Mouse (Mus musculus) urinary bladder, postnatal 14 days (tissue): ENCODE measurements around the gene Fibp.

Experiments
- DNase-seq: peaks from one replicate; pipeline ENCODE4 v3.0.0; 2021; ENCODE audit warnings: low spot score

Gene Fibp

DNA sequence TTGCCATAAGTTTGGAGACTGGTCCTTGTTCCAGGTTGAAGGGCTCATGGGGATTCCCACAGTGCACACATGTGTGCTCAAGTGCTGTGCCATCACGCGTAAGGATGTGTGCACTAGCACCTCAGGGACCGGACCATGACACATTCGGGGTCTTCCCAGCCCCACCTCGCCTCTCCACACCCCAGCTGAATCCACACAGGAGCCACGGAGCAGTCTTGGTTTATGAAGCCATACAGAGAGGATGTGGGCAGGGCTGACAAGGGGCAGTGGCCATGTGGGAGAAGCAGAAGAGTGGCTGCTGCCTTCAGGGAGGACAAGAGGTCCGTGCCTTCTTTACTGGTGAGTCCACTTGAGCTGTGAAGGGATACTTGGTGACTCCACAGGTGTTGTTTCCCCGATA is 4.6 kb downstream of the Fibp start:
- no peak for DNase-seq

DNA sequence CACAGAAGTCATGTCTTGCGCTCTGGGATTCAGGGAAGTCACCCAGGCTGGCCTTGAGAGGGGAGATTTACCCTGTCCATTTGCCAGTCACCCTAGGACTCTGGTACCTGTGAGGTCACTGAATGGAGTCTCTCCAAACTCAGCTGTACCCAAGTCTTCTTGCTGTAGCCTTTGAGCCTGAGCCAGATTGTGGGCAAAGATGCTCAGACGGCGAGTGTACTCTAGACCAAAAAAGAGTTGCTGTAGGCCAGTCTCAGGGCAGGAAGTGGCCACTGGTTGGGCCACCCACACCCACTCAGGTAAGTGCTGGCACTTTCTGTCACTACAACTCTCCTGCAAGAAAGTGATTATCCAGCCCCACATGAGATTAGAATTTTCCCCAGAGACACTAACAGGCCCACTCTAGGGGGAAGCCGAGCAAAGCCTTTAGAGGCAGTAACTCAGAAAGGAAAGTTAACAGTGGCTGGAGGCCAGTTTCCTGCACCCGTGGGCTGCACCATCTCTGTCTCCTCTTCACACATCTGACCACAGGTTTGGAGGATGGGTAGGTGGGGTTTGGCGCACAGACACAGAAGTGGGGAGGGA is 6.6 kb downstream of the Fibp start:
- DNase-seq, result no peak

DNA sequence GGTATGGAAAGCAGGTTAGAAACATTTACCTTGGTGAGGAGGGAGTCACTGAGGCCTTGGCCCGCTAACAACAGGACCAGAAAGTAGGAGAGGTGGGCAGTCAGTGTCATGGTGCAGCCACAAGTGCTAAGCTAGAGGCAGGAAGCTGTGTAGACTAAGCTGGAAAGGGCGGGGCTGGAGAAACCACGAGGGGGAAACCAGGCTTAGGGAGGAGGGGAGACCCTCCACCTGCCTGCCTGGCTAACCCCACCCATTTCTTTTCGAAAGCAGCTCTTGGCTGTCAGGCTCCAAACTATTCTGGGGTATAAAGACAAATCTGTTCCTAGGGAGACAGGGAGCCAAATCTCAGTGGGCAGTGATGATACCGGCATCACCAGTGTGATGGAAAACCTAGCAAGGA is 8.0 kb downstream of the Fibp start, which contains the start of gene Ctsw:
Ctsw (minus strand) TSS at position 134 of the 400 bp plus-strand sequence.
- DNase-seq, result no peak

DNA sequence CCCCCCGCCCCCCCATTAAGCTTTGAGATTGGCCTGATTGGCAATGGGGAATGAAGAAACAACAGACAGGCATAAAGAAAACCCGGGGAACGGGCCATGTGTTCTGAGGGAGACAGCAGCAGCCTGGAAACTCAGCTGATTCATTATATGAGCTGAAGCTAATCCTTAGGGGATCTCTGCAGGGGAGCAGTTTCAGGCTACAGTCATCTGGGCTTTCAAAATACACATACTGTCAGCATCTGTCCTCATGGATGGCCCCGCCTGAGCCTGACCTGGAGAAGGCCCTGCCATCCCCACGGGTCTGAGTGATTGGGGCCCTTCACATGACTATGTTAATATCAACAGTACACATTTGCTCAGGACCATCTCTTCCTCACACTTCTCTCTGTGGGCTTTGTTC is 11.4 kb downstream of the Fibp start:
- DNase-seq, result no peak

DNA sequence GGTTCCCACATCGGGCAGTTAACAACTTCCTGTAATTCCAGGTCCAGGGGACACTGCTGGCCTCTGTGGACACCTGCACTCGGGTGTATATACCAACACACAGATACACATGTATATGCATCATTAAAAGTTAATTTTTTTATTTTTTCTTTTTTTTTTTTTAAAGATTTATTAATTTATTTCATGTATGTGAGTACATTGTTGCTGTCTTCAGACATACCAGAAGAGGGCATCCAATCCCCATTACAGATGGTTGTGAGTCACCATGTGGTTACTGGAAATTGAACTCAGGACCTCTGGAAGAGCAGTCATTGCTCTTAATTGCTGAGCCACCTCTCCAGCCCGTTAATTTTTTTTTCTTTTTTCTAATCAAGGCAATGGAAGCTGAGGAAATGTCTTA is 12.4 kb downstream of the Fibp start:
- DNase-seq, result no peak

DNA sequence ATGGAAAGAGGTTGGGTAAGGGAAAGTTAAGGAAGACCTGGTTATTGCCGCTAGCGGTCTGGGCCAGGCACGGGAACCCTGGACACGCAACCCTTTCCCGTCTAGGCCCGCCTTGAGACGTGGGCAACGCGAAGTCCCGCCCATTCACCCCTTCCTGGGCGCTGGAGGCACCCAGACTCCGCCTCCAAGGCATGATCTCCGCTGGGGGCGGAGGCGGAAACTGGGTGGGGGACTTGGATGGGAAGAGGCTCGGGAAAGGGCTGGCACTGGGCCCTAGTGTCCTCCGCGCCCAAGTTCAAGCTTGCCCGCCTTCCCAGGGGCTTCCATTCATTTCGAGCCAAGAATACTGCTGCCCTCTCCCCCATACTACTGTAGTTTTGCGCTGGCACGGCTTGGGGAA is 13.3 kb downstream of the Fibp start, which contains the start of gene Efemp2:
Efemp2 (plus strand) TSS at position 235 of the 400 bp plus-strand sequence.
- DNase-seq, result peak; percentile 89

DNA sequence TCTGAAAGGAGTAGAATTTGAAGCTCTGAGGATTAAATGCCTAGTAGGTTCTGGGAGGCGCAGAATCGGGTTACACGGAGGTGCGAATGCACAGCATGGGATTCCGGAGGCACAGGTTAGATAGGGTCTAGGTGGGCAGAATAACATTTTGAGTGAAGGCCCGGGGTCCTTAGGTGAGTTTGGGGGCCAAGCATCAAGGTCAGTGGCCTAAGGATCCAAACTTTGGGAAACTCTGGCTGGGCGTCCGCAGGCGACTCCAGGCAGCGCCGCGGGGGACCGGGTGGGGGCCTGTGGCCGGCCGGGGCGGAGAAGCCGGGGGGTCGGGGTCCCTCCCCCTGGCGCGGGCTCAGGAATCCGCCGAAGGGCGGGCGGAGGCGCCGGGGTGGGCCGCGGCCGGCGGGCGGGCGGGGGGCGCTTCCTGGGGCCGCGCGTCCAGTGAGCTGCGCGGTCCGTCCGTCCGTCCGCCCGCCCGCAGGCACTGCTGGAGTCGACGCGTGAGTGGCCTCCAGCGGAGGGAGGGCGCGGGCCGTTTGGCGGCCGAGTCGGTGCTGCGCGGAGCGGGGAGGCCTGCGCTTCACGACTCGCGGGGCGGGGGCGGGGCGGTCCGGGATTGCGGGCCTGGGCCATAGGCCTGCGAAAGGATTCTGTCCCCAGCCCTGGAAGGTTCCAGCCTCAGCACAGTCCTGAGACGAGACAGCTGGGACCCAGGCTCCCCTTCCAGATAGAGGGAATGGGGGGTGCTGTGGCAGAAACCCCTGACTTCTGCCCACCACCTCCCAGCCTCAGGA is 14.1 kb downstream of the Fibp start:
- DNase-seq, result peak; percentile 49

DNA sequence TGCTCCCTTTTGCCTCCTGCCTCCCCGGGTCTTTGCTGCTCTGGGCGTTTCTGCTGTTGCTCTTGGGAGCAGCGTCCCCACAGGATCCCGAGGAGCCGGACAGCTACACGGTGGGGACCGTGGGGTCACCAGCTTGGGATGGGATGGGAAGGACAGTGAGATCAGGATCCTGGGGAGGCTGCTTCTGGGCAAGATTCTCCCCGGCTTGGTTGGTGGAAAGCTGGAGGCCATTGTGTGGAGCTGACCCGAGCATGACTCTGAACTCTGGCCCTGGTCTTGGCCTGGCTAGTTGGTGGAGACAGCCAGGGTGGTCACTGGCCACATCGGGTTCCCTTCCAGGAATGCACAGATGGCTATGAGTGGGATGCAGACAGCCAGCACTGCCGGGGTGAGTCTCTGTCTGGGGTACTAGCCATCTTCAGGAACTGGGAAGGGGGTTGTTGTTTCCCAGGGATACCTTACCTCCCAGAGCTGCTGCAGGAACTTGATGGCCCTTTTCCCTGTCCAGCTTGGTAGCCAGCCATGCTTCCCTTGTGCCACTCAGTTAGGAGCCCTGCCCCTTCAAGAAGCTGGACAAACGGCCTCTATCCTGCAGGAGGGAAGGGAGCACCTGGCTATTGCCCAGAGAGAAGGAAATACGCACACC is 14.8 kb downstream of the Fibp start:
- DNase-seq, result no peak

DNA sequence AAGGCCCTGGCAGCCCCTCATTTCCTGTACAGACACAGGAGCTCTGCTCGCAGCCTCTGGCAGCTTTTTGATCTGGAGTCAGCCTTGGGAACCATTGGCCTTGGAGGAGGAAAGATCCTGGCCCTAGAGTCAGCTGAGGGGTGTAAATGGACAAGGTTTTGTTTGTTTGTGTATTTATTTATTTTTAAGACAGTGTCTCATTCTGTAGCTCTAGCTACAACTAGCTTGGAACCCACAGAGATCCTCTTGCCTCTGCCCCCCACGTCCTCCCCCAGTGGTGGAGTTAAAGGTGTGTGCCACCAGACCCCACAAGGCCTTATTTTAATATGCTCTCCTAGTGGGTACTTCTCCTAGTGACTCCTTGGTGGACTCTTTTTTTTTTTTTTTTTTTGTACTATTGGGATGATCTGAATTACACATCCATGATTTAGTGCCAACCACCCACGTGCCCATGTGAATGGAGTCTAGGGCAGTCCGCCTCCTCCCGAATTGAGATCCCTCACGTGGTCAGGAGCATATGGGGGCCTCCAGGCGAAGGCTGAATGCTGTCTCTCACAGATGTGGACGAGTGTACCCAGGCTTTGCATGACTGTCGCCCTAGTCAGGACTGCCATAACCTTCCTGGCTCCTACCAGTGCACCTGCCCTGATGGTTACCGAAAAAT is 16.7 kb downstream of the Fibp start:
- DNase-seq, result no peak

DNA sequence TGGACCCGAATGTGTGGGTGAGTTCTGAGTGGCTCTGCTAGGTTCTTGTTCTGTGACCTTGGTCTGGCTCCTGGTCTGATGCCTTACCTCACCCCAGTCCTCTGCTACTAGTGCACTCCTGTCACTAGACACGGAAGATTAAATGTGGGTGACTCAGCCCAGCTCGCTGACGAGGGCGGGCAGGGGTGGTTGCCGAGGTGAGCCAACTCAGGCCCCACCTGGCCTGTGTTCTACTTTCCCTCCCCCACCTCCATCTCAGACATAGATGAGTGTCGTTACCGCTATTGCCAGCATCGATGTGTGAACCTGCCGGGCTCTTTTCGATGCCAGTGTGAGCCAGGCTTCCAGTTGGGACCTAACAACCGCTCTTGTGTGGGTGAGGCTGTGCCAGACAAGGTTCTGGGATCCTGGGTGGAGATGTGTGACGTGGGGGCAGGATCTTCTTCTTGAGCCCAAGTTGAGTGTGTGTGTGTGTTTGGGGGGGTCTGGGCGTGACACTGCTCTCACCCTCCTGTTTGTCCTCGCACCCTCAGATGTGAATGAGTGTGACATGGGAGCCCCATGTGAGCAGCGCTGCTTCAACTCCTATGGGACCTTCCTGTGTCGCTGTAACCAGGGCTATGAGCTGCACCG is 17.4 kb downstream of the Fibp start:
- DNase-seq, result no peak

DNA sequence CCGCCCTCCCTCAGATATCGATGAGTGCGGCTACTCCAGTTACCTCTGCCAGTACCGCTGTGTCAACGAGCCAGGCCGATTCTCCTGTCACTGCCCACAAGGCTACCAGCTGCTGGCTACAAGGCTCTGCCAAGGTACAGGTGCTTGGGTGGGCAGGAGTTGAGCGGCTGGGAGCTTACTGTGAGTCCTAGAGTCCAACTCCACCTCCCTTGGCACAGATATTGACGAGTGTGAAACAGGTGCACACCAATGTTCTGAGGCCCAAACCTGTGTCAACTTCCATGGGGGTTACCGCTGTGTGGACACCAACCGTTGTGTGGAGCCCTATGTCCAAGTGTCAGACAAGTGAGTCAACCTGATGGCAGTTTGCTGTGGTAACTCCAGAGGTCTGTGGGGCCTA is 19.6 kb downstream of the Fibp start:
- no peak for DNase-seq

DNA sequence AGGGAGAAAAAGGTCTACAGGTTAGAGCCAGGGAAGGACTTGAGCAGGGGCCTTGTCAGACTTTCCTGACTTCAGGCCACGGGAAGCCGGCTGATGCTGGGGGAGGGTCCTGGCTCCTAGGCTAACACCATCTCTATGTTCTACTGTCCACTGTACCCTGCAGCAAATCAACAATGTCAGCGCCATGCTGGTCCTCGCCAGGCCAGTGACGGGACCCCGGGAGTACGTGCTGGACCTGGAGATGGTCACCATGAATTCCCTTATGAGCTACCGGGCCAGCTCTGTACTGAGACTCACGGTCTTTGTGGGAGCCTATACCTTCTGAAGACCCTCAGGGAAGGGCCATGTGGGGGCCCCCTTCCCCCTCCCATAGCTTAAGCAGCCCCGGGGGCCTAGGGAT is 21.0 kb downstream of the Fibp start:
- DNase-seq, result no peak

DNA sequence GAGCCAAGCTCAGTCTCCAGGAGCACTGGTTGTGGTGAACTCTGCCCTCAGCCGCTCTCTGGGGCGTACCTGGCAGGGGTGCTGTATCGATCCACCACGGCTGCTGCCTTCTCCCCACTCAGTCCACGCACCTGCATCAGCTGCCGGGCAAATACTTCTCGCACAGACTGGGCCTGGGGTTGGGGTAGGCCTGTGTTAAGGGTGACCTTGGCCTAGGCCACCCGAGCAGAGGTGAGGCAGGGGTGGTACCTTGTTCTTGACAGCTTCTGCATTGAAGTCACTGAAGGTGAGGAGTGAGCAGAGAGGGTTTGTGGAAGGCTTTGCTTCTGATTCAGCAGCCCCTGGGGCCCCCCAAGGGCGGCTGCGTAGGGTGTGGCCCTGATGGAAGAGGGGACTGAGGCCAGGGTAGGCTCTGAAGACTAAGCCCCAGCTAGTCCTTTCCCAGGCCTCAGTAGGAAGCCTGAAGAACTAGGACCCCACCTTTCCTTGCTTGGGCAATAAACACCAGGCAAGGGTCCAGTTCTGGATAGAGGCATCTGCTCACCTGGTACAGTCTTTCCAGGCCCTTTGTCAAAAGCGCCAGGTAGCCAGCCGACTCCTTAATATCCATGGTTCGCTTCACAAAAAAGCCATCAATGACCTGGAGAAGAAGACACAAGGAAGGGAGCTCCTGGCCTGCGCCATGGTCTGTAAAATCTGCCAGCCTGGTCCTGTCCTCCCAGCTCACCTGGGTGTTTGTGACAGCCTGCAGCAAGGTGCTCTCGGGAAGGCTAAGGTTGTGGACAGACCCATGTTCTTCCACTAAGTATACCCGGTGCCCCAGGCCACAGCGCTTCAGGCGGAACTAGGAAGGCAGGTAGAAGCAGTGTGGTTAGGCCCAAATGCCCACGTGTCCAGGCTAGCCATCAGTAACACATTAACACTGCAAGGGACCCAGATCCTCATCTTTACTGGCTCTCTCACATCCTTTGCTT is 23.3 kb downstream of the Fibp start:
- no peak for DNase-seq

DNA sequence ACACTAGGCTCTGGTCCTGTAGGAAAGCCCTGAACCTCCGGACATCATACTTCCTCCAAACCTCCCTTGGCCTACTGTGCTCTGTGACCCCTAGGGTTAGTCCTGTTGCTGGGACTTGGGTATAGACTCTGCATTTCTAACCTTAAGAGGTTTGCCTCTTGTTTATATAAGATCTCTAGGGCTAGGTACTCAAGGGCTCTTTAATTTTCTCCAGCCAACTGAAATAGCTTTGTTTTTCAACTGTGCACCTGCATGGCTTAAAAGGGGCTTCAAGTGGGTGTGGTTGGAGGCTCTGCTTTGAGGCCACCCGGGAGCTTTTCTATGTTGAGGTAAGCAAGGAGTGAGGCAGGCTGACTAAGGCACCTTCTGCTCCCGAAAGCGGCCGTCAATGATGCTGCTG is 24.1 kb downstream of the Fibp start:
- no peak for DNase-seq

DNA sequence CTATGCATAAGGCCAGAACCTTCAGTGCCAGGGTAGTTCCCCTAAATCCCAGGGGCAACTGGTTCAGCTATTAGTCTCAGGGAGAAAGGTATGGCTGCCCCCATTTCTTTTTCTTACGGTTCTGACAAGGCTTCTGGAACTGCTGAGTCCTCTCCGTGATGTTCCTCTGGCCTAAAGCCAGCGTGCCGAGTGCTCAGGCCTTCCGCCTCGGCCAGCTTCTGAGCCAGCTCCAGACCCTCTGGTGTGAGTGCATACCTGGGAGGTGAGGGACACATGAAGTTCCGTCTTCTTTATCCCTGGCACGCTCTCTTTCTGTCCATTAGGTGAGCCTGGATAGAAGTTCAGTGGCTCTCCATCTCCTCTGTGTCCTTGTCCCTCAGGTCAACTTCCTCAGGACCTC is 25.0 kb downstream of the Fibp start:
- no peak for DNase-seq

DNA sequence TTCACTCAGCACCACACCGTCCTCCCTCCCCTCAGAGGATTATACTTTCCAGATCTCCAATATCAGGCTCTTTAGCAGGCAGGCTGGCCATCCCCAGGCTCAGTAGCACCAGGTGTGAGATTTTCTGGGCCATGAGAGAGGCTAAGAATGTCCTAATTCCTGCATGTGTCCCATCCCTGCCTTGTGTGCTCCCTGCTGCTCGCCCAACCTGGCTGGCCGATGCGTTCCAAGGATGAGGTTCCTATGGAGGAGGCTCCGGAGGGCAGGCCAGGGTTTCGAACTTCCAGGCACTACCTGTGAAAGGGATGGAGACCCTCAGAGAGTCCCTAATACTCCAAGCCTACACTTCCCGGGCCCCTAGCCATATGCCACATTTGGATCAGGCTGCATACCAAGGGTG is 25.4 kb downstream of the Fibp start:
- no peak for DNase-seq

DNA sequence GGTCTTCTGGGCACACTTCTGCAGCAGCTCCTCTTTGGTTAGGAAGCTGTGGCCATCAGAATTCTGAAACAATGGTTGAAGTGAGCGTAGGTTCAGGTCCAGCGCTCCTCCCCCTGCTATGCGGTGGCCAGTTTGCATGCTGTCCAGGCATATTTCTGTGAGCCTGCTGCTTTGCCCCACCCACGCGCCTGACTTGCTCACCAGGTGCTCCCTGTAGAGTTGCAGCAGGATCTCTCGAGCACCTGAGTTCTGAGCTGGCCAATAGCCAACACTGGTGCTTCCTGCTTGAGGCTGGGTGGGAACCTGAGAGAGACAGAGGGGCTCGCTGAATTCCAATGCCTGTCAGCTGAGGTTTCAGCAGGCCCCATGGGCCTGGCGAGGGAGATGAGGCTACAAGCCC is 25.9 kb downstream of the Fibp start:
- peak; percentile 50 for DNase-seq

DNA sequence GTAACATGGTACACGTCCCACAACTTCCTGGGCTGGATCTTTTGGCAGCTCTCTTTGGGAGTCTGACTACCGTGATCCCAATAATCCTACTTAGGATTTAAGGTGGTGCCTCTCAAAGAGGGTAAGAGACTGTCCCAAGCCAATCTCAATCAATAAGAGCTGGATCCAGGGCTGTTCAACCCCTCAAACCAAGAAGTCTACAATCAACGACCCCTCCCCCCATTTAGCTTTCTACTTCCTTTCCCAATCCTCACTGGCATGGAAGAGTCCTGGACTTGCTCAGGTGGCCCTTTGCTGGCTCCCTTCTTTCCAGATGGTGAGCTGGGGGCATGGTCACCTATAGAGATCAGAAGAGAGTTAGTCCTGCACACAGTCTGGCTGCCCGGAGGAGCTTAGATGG is 26.4 kb downstream of the Fibp start:
- no peak for DNase-seq

DNA sequence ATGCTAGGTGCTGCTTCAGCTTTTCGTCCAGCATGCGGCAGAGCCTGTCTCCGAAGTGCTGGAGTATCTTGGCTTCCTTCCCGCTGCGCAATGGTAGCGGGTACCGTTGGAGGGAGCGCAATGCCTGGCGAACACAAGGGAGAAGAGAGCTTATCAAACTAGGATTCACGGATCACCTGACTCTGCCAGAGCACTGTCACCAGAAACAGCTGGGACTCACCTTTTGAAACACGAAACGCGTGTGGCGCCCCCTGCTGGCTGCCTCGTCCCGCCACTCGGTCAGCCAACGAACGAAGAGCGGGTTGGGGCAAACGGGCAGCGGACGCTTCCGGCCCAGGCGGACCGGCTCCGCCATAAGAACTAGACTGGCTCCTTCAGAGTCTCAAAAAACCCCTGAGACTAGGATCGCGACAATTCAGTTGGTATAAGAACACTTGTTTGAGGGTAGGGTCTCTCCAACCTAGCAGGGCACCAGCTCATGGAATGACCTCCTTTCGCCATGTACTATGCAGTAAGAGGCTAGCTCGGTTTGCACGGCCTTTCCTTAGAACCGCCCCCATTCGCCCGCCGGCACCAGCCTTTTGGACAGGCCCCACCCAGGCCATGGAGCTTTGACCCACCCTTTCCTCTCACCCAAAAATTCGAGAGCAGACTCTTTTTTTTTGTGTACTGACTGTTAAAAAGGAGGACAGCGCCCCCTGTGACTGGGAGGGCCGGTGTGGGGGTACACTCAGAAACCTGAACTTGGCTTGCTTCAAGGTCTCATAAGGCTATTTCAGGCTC is 27.5 kb downstream of the Fibp start, which contains the start of gene Mus81:
Mus81 (minus strand) TSS at position 635 of the 783 bp plus-strand sequence.
- DNase-seq, result peak; percentile 97
